Mouse (Mus musculus) megakaryocyte progenitor cell, adult 5-6 weeks (primary cell): Measurements from ENCODE around the gene D1Ertd622e. TPM values are rescaled to one million over a fixed set of nuclear protein-coding genes. Genes with fewer than 3 reads are reported as not detected.
A peak's percentile ranks its signal among the peaks of the same experiment; 100 is the strongest.

ENCODE experiments used
- ATAC-seq: replicated peaks from 2 replicates; pipeline ENCODE4 v1.8.0; 2016; ENCODE audit warnings: mild to moderate bottlenecking, moderate TSS enrichment, inconsistent platforms; ENCODE audit not compliant: poor library complexity
- total RNA-seq, 2 experiments: library from RNA; stranded (forward) in 1 of 2; stranded (reverse) in 1 of 2; fragments of 157-497, 149-512 nt in 1 of 2; fragments of 200-1000 nt in 1 of 2; gene quantifications; 2 replicates each; pipeline versions ENCODE4 v1.2.3 to v1.2.4; 2015 to 2017

Gene D1Ertd622e
- total RNA-seq (2015) = 33.0 and 35.2 TPM in 2 replicates
- total RNA-seq (2017) = 40.5 and 40.9 TPM in 2 replicates

GRCm38 (mm10) chr1:97661406-97662241, at the start of gene D1Ertd622e:
Gene D1Ertd622e (minus strand): TSS chr1:97662074.
- ATAC-seq = peak; percentile 51

DNA sequence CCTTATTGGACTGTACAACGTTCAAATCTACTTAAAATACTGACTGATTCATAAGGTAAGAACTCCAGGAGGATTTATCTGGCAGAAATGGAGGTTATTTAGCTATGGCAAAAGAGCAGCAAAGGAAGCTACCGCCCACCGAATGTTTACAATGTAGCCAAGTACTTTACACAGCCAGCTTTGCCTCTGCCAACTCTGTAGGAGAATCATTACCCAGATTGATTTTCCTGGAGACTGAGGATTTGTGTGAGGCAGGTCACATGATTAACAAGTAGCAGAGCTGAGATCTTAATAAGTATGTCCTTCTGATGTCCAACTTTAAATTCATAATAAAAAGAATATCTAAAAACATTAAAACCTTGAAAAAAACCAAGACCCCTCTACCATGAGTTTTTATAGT, 48.6 kb upstream of the D1Ertd622e start:
- no peak for ATAC-seq

- ATAC-seq = peak; percentile 72
Observed at GRCm38 (mm10) chr1:97705389-97705788, 43.5 kb upstream of the D1Ertd622e start.

DNA sequence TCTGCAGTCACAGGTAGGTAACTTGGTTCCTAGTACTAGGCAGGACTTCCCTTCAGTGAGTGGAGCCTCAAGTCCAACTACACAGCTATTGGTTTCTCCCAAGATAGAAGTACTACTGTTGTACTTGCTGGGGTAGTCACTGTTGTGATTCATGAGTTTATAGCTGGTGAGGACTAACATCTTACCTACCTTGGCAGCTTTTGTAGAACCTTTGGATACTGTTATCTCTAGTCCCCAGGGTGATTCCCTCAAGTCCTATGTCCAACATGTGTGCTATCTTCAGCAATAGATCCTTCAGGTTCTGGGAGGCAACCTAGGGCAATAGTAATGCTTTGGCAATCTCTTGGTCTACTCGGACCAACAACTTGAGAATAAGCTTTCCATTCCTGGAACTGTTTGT, 42.8 kb upstream of the D1Ertd622e start:
- no peak for ATAC-seq

DNA sequence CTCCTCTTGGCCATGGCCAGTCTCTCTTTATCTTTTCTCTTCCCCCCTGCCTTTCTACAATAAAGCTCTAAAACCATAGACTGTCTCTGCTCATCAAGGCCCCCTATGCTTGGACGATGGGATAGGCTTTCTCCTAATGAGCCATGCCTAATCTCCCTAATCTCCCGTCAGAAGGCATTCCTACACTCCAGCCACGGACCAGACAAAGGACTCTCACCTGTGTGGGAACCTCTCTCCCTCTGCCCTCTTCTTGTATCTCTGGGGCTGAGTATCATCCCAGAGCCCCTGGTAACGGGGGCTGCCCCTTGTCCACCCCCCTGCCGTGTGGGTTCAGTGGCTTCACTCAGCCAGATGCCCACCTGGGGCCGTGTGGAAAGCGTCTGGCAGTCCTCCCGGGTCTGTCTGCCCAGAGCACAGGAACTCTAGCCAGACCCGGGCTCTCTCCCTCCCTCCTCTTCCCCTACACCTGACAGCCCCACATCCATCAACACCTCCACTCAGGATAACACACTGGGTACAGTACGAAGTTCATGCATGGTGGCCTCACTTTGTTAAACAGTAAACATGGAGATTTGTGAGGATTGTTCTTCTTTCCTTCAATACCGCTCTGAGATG, 37.2 kb upstream of the D1Ertd622e start:
- ATAC-seq = no peak

DNA sequence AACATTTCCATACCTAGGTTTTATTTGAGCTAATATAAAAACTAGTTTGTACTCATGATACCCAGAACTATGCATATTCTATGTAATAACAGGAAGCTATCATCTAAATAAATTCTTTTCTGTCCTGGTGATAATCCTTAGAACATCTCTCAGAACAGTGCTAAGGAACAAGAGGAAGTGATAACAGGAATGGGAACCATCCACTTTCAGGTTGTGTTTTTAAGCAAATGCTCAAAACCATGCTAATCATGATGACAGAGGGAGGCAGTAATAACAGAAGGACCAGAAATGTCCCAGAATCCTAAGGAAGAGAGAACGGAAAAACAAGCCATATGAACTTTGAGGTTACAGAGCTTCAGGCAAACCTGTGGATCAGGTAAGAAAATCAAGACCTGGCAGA, 35.4 kb upstream of the D1Ertd622e start:
- ATAC-seq = 0 out of 2 replicates have a peak, but pooled peaks have one; percentile 31

GRCm38 (mm10) chr1:97693825-97694224, 32.0 kb upstream of the D1Ertd622e start:
- peak; percentile 74 for ATAC-seq

DNA sequence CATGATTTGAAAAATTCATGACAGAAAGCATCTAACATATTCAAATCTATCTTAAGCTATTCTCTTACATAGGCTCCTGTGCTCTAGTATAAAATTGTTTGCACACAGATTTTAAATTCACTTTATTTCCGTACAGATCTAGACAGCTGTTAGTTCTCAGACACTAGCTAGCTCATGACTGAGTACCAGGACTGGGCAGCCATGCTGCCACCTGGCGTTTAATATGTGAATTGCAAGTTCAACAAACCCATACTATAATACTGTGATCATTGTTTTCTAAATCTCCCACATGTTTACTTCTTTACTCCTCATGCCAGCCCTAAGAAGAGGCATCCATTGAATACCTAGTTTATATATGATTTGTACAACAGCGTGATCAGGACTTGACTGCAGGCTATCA, 26.9 kb upstream of the D1Ertd622e start:
- ATAC-seq = peak; percentile 100

DNA sequence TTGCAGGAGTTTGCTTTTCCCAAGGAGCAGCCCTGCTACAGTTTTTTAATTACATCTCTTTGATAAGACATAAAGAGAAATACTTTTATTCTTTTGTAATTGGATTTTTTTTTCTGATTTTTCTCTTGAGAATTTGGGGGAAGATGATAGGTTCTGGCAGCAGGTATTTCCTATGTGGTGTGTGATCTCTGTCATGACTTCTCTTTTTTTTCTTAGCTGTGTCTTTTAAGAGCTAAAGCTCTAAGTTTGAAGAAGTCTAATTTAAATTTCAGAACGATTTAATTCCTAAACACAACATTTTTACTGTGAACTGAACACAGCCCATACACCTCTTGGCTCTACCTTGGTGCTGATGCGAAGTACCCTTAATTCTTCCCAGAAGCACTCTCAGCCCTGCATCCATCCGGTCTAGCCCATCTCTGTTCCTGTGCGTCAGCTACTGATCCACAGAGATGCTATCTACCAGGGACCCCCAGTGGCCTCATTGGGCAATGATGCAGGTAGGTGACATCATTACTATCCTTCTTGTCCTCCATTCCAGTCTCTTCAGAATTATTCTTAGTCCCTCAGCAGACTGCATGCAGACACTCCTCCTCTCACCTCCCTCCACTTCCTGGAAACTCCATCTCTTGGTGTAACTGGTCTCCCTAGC, 14.8 kb upstream of the D1Ertd622e start:
- ATAC-seq = 0 out of 2 replicates have a peak, but pooled peaks have one; percentile 9

DNA sequence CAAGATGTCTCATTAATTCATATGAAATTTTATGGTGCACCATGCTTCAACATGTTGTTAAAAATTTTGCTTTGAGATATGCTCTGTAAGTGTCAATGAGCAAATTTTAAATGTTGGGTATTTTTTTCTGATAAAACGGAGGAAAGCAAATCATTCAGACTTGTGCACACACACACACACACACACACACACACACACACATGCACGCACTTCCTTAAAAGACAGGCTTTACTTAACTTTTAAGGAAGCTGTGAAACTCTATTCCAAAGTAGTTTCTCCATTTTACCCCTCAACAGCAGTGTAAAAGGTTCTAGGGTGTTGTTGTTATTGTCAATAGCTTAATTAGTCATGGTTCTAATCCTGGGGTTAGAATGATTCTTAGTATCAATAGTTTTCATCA, 14.2 kb upstream of the D1Ertd622e start:
- peak; percentile 83 for ATAC-seq

DNA sequence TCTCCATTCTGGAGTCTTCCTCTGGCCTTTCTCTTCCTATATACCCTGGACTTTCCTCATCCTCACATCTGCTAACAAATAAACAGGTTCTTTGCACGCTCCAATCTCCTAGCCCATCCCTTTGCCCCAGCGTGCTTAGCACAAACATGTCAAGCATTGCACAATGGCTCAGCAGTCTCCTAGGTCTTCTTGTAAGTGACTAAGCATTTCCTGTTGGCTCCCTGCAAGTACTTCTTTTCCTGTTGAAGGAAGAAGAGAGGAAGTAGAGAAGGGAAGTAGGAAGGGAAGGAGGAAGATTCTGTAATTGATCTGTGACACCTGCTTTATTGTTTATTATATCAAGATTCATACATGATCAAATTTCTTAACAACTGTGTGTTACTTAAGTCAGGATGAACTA, 11.0 kb upstream of the D1Ertd622e start:
- peak; percentile 95 for ATAC-seq

DNA sequence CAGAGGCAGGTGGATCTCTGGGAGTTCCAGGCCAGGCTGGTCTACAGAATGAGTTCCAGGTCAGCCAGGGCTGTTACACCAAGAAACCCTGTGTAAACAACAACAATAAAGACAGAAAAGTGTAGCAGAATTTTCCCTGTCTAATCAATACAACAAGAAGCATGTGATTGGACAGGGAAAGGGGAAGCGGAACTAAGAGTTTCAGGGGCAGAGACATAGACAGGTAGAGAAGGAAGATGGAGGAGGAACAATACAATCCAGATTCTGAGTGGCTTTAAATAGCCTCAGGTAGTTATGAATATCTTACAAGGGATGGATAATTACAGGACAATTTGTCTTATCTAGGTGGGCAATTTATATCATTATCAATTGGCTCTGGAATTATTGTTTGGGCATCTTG, 5.4 kb upstream of the D1Ertd622e start:
- ATAC-seq = no peak

- ATAC-seq = no peak
Observed at GRCm38 (mm10) chr1:97662324-97662723, 450 bp upstream of the D1Ertd622e start.

- peak; percentile 52 for ATAC-seq
Observed at GRCm38 (mm10) chr1:97660687-97661405, 1.0 kb downstream of the D1Ertd622e start.

GRCm38 (mm10) chr1:97659405-97659804, 2.5 kb downstream of the D1Ertd622e start:
- peak; percentile 47 for ATAC-seq

- no peak for ATAC-seq
Observed at GRCm38 (mm10) chr1:97657786-97658185, 4.1 kb downstream of the D1Ertd622e start.

DNA sequence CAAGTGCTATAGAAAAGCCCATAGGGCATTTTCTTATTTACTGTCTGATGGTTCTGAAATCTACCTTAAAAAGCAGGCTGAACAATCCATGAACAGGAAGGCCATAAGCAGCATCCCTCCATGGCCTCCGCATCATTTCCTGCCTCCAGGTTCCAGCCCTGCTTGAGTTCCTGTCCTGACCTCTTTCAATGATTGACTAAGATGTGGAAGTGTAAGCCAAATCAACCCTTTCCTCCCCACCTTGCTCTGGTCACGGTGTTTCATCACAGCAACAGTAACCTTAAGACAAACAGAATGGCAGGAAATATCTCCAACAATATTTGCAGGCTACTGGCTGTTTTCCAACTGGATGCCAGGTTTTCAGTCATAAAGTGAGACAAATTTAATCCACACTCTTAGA, 4.7 kb downstream of the D1Ertd622e start:
- ATAC-seq = no peak

DNA sequence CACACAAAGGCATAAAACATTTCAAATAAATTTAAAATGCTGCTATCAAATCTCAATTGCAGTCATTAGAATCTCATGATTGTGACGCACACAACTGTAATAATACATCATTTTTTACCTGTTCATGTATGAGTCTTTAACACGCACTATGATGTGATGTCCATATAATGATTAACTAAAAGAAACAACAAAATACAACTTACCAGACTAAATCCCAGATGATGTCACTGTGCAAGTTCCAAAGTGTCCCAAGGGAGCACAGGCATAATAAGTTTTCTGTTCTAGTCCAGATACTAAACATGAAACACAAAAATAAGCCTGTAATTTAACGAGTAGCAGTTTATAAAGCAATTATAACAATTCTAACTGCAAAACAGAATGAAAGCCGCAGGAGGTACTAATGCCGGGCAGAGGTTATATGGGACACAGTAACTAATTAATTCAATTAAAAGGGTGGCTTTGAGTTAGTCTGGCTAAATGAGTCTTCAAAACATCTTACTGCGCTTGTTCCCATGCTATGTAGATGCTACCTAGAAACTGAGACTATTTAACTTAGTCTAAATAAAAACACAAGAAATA, 7.4 kb downstream of the D1Ertd622e start:
- no peak for ATAC-seq

GRCm38 (mm10) chr1:97650553-97651123, 11.2 kb downstream of the D1Ertd622e start:
- no peak for ATAC-seq

DNA sequence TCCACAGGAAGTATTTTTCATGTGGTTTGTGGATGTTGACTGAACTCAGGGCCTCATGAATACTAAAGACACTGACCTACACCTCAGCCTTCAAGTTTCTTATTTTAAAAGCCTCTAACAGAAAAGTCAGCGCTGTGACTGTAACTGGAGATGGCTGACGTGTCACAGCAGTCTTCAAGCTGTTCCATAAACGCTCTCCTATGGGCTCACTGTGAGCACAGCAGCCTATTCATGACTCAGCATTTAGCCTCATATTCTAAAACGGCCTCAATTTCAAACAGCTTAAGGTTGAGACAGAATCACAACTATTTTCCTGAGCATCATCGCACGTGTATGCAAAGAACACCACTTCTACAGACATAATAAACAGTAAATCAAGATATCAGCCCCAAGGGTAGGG, 11.8 kb downstream of the D1Ertd622e start:
- peak; percentile 74 for ATAC-seq
